Mouse (Mus musculus) c-Kit-positive CD71-negative TER-119-negative erythroid progenitor cells, embryonic 14.5 days (primary cell): ENCODE data around the gene Sult1a1.
"Not testable (repeated sequence)": the region's sequence is repeated elsewhere in the genome, so short reads cannot be mapped to it uniquely, and the experiment has no call there.

ENCODE experiments used
- DNase-seq: peaks from one replicate; pipeline ENCODE4 v3.0.0-alpha.2; 2013; ENCODE audit warnings: low read depth

The Sult1a1 gene

GRCm38 (mm10) chr7:126659771-126660170, 16.5 kb downstream of the Sult1a1 start:
- DNase-seq = no peak

GRCm38 (mm10) chr7:126657522-126657921, 18.7 kb downstream of the Sult1a1 start:
- DNase-seq = no peak

GRCm38 (mm10) chr7:126655695-126656094, 20.5 kb downstream of the Sult1a1 start:
- DNase-seq = no peak

- no peak for DNase-seq
These were observed 22.2 kb downstream of the Sult1a1 start for GRCm38 (mm10) chr7:126653991-126654390.

GRCm38 (mm10) chr7:126650852-126651251, 25.4 kb downstream of the Sult1a1 start:
- DNase-seq = no peak

GRCm38 (mm10) chr7:126649231-126650051, 26.8 kb downstream of the Sult1a1 start, which contains the start of gene Sgf29:
Gene Sgf29 (plus strand): TSS chr7:126649309.
- DNase-seq = peak; percentile 78

GRCm38 (mm10) chr7:126648486-126648885, 27.7 kb downstream of the Sult1a1 start:
- DNase-seq = no peak

- DNase-seq = no peak
These were observed 30.5 kb downstream of the Sult1a1 start for GRCm38 (mm10) chr7:126645708-126646107.

GRCm38 (mm10) chr7:126644914-126645313, 31.3 kb downstream of the Sult1a1 start:
- no peak for DNase-seq

GRCm38 (mm10) chr7:126644345-126644744, 31.9 kb downstream of the Sult1a1 start:
- DNase-seq = no peak

GRCm38 (mm10) chr7:126643244-126643617, 33.0 kb downstream of the Sult1a1 start:
- DNase-seq = not testable (repeated sequence)

- no peak for DNase-seq
These were observed 33.5 kb downstream of the Sult1a1 start for GRCm38 (mm10) chr7:126642545-126643243.

- no peak for DNase-seq
These were observed 39.3 kb downstream of the Sult1a1 start for GRCm38 (mm10) chr7:126636733-126637520.

- DNase-seq = no peak
These were observed 40.9 kb downstream of the Sult1a1 start for GRCm38 (mm10) chr7:126635375-126635774.

GRCm38 (mm10) chr7:126632478-126632877, 43.8 kb downstream of the Sult1a1 start:
- no peak for DNase-seq

- DNase-seq = no peak
These were observed 45.3 kb downstream of the Sult1a1 start, which contains the start of gene Nupr1 for GRCm38 (mm10) chr7:126630824-126631518. Gene Nupr1 (minus strand): TSS chr7:126630861.

GRCm38 (mm10) chr7:126629915-126630314, 46.3 kb downstream of the Sult1a1 start:
- no peak for DNase-seq

- DNase-seq = no peak
These were observed 48.1 kb downstream of the Sult1a1 start for GRCm38 (mm10) chr7:126628111-126628510.

- DNase-seq = no peak
These were observed 50.2 kb downstream of the Sult1a1 start for GRCm38 (mm10) chr7:126625807-126626600.

GRCm38 (mm10) chr7:126625369-126625768, 50.9 kb downstream of the Sult1a1 start:
- DNase-seq = no peak

- no peak for DNase-seq
These were observed 51.5 kb downstream of the Sult1a1 start for GRCm38 (mm10) chr7:126624774-126625173.
